Mouse (Mus musculus): ENCODE measurements around the gene Ctrb1. TPM values are rescaled to one million over a fixed set of nuclear protein-coding genes. Genes with fewer than 3 reads are reported as not detected.
A peak's percentile ranks its signal among the peaks of the same experiment; 100 is the strongest.

Gene Ctrb1
- not detected in 2 replicates for polyA plus RNA-seq (2015; fragmentation: Nextera tagmentation; extraction: Ambion mirVana)

DNA sequence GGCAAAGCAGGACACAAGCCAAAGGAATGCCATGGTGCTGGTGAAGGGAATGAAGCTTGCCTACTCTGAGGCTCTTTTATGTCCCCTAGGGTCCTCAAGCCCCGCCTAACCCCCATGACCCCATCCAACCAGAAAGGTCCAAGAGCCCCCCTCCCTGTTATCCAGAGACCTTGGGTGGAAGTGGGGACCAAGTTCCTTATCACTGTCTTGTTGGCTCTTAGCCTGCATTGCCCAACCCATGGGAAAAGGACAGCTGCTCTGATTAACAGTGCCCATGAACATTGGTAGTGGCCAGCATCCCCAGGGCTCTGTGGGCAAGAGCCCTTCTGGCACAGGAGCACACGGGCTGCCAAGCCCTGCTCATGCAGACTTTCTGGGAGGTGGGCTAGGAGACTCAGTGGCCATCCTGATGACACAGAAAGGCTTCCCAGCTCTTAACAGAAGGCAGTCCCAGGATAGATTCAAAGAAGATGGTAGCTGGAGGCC is at the start of gene Ctrb1:
Ctrb1 (minus strand) TSS at position 51 of the 486 bp plus-strand sequence.
- H3K4me2 ChIP-seq (replicated peaks): no peak within 1 kb of the TSS
- no peaks in the 10 kb centered on the region for H3K36me3 ChIP-seq
- H3K9me3 ChIP-seq: no peaks in the 10 kb centered on the region
- WGBS: 90% methylated on average over 2 of the region's 2 CpGs
- no peak within 1 kb of the TSS for H3K4me3 ChIP-seq
- H3K4me1 ChIP-seq: no peaks in the 10 kb centered on the region
- H3K9ac ChIP-seq (replicated peaks): no peak within 1 kb of the TSS
- no peaks in the 10 kb centered on the region for H3K27me3 ChIP-seq
- no peak for ATAC-seq (replicated peaks)
- no peak within 1 kb of the TSS for H3K27ac ChIP-seq (replicated peaks)

DNA sequence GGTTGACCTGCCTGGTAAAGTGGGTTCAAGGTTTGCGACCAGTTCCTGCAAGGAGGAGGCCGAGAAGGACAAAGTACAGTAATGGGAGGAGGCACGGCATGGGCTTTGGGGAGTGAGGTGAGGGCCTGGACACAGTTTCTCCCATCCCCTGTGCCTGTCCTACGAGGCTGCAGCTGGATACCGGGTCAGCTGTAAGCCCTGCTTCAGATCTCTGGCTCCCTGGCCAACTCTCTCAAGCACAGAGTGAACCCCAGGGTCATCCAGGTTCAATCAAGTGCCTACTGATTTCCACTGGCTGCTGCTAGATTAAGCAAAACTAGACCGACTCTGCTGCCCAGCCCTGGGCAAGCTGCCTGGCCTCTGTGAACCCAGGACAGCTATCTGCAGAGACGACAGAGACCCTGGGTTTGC is 49.5 kb upstream of the Ctrb1 start:
- Histone ChIP-seq H3K4me2 (replicated peaks) (0 out of 2 replicates have a peak overlapping the region, but pooled peaks have one; percentile 5), H3K36me3 (no peaks in the 10 kb centered on the region), H3K9me3 (no peaks in the 10 kb centered on the region), H3K27ac (replicated peaks) (no peak overlapping the region), H3K27me3 (no peaks in the 10 kb centered on the region), H3K4me3 (no peak overlapping the region), H3K4me1 (peaks cover 83% of the 10 kb centered on the region), H3K9ac (replicated peaks) (0 out of 2 replicates have a peak overlapping the region, but pooled peaks have one; percentile 20)
- no peak for ATAC-seq (replicated peaks)
- 76% methylated on average over 7 of the region's 7 CpGs for WGBS

GRCm38 (mm10) chr8:111739604-111740003 is 48.8 kb upstream of the Ctrb1 start:
- Histone ChIP-seq H3K9ac (replicated peaks) (0 out of 2 replicates have a peak overlapping the region, but pooled peaks have one; percentile 5), H3K4me2 (replicated peaks) (0 out of 2 replicates have a peak overlapping the region, but pooled peaks have one; percentile 5), H3K4me3 (no peak overlapping the region), H3K4me1 (peaks cover 84% of the 10 kb centered on the region), H3K27me3 (no peaks in the 10 kb centered on the region), H3K9me3 (no peaks in the 10 kb centered on the region), H3K36me3 (no peaks in the 10 kb centered on the region), H3K27ac (replicated peaks) (no peak overlapping the region)
- 55% methylated on average over 7 of the region's 7 CpGs for WGBS
- ATAC-seq (replicated peaks): no peak

DNA sequence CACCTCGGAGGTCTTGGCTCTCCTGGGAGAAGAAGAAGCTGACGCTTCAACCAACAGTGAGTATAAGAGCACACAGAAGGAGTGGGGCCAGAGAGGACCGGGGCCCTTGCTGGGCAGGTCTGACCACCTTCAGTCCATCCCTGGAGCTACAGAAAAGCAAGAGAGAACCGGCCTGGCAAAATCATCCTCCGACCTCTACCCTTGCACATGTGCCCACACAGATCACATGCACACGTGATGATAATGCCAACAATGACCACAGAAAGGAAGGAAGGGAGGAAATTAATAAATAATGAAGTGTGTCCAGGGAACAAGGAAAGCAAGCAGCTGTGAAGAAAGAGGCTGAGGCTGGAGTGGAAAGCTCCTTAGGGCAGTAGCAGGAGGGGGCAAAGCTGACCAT is 48.1 kb upstream of the Ctrb1 start:
- 84% methylated on average over 6 of the region's 6 CpGs for WGBS
- H3K36me3 ChIP-seq: no peaks in the 10 kb centered on the region
- no peak overlapping the region for H3K27ac ChIP-seq (replicated peaks)
- no peak for ATAC-seq (replicated peaks)
- H3K9ac ChIP-seq (replicated peaks): 0 out of 2 replicates have a peak overlapping the region, but pooled peaks have one; percentile 5
- H3K4me1 ChIP-seq: peaks cover 84% of the 10 kb centered on the region
- no peaks in the 10 kb centered on the region for H3K27me3 ChIP-seq
- H3K4me2 ChIP-seq (replicated peaks): no peak overlapping the region
- H3K9me3 ChIP-seq: no peaks in the 10 kb centered on the region
- no peak overlapping the region for H3K4me3 ChIP-seq

GRCm38 (mm10) chr8:111736321-111736720 is 45.5 kb upstream of the Ctrb1 start:
- Histone ChIP-seq H3K27me3 (no peaks in the 10 kb centered on the region), H3K9ac (replicated peaks) (no peak overlapping the region), H3K9me3 (no peaks in the 10 kb centered on the region), H3K4me2 (replicated peaks) (no peak overlapping the region), H3K4me1 (peaks cover 90% of the 10 kb centered on the region), H3K4me3 (no peak overlapping the region), H3K27ac (replicated peaks) (peak overlapping the region; percentile 48), H3K36me3 (no peaks in the 10 kb centered on the region)
- 33% methylated on average over 7 of the region's 7 CpGs for WGBS
- ATAC-seq (replicated peaks): peak; percentile 17; the same call in 1 of the 2 replicates

GRCm38 (mm10) chr8:111735791-111736190 is 45.0 kb upstream of the Ctrb1 start:
- Histone ChIP-seq H3K4me1 (peaks cover 90% of the 10 kb centered on the region), H3K27me3 (no peaks in the 10 kb centered on the region), H3K36me3 (no peaks in the 10 kb centered on the region), H3K27ac (replicated peaks) (peak overlapping the region; percentile 48), H3K4me3 (no peak overlapping the region), H3K9ac (replicated peaks) (0 out of 2 replicates have a peak overlapping the region, but pooled peaks have one; percentile 6), H3K9me3 (no peaks in the 10 kb centered on the region), H3K4me2 (replicated peaks) (no peak overlapping the region)
- ATAC-seq (replicated peaks): no peak
- 77% methylated on average over 4 of the region's 4 CpGs for WGBS

DNA sequence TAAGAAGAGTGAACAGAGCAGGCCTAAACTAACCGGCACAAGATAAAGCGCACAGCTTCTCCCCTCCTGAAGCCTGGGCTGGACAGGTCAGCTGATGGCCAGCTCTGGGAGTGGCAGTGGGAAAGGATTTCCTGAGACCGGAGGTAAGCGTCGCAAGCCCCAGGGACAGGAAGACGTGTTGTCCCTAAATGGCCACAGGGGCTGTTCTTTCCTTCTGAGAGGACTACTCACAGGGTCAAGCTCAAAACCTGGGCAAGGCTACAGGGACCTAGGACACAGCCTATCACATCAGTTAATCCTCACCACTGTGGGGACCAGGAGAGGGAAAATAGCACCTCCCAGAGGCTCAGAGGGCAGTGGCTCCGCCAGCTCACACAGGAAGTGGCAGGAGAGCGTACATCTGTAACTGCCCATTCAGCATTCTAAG is 44.5 kb upstream of the Ctrb1 start:
- 0 out of 2 replicates have a peak overlapping the region, but pooled peaks have one; percentile 6 for H3K9ac ChIP-seq (replicated peaks)
- H3K27ac ChIP-seq (replicated peaks): peak overlapping the region; percentile 39
- H3K9me3 ChIP-seq: no peaks in the 10 kb centered on the region
- H3K4me2 ChIP-seq (replicated peaks): no peak overlapping the region
- 64% methylated on average over 8 of the region's 8 CpGs for WGBS
- H3K27me3 ChIP-seq: no peaks in the 10 kb centered on the region
- H3K4me3 ChIP-seq: no peak overlapping the region
- H3K36me3 ChIP-seq: no peaks in the 10 kb centered on the region
- ATAC-seq (replicated peaks): no peak
- H3K4me1 ChIP-seq: peaks cover 90% of the 10 kb centered on the region

- 45% methylated on average over 6 of the region's 6 CpGs for whole genome bisulfite sequencing
- no peaks in the 10 kb centered on the region for H3K36me3 ChIP-seq
- no peak overlapping the region for H3K9ac ChIP-seq (replicated peaks)
- no peak overlapping the region; the same call in 1 of the 2 replicates for H3K27ac ChIP-seq (replicated peaks)
- no peaks in the 10 kb centered on the region for H3K9me3 ChIP-seq
- no peak for ATAC-seq (replicated peaks)
- H3K27me3 ChIP-seq: no peaks in the 10 kb centered on the region
- no peak overlapping the region for H3K4me3 ChIP-seq
- peaks cover 90% of the 10 kb centered on the region for H3K4me1 ChIP-seq
- H3K4me2 ChIP-seq (replicated peaks): no peak overlapping the region
Measured at GRCm38 (mm10) chr8:111734244-111734960, 43.6 kb upstream of the Ctrb1 start.

DNA sequence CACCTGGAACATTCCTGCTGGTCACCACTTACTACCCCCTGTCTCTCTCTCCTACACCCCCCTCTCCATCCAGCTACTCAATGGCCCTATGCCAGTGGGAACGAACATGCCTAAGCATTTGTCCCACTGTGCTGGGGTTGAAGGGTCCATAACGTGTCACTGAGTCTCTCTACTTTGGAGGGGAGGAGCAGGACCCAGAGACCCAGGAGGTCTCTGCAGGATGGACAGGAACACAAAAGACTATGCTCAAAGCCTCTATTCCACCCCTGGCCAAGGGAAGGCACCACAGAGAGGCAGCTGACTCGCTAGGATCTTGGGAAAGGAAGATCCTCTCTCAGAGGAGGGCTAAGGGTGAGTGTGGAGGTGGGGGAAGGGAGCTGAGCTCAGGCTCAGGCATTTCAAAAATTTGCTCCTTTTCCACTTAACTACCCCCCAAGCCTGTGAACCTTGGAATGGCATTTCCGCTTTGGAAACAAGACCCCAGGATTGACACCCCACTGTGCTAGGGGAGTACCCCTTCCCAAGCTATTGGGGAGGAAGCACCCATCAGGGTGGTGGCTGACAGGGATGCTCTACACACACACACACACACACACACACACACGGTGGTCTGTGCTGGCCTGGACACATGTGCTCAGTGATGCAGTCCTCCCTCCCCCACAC is 42.9 kb upstream of the Ctrb1 start:
- peaks cover 87% of the 10 kb centered on the region for H3K4me1 ChIP-seq
- no peak overlapping the region for H3K9ac ChIP-seq (replicated peaks)
- no peaks in the 10 kb centered on the region for H3K27me3 ChIP-seq
- no peaks in the 10 kb centered on the region for H3K9me3 ChIP-seq
- no peak overlapping the region for H3K4me3 ChIP-seq
- no peaks in the 10 kb centered on the region for H3K36me3 ChIP-seq
- 13% methylated on average over 5 of the region's 5 CpGs for WGBS
- ATAC-seq (replicated peaks): no peak
- no peak overlapping the region for H3K4me2 ChIP-seq (replicated peaks)
- no peak overlapping the region for H3K27ac ChIP-seq (replicated peaks)

- peak overlapping the region; percentile 74 for H3K27ac ChIP-seq (replicated peaks)
- peaks cover 85% of the 10 kb centered on the region for H3K4me1 ChIP-seq
- ATAC-seq (replicated peaks): no peak
- 29% methylated on average over 10 of the region's 10 CpGs for WGBS
- no peaks in the 10 kb centered on the region for H3K9me3 ChIP-seq
- H3K27me3 ChIP-seq: no peaks in the 10 kb centered on the region
- H3K4me2 ChIP-seq (replicated peaks): peak overlapping the region; percentile 72
- H3K36me3 ChIP-seq: no peaks in the 10 kb centered on the region
- peak overlapping the region; percentile 61 for H3K4me3 ChIP-seq
- H3K9ac ChIP-seq (replicated peaks): peak overlapping the region; percentile 67
Measured at GRCm38 (mm10) chr8:111732406-111733085, 41.7 kb upstream of the Ctrb1 start.

DNA sequence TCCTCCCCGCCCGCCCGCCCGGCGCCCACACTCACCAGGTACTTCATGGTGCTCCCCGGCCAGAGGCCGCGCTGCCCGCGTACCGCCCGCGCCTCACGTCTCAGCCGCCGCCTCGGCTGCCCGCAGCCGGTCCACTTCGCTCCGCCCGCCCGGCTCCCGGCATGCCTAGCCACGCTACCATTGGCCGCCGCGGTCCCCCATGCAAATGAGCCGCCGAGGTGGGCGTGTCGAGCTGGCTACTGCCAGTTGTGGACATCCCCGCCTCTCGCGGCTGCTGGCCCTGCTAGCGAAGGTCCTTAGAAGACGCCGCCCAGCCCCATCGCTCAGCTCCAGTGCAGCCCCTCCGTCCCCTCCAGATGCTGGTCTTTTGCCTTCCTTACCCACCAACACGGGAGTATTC is 41.2 kb upstream of the Ctrb1 start:
- ATAC-seq (replicated peaks): peak; percentile 95
- Histone ChIP-seq H3K4me2 (replicated peaks) (peak overlapping the region; percentile 72), H3K36me3 (no peaks in the 10 kb centered on the region), H3K27me3 (no peaks in the 10 kb centered on the region), H3K4me3 (peak overlapping the region; percentile 61), H3K9ac (replicated peaks) (peak overlapping the region; percentile 67), H3K27ac (replicated peaks) (peak overlapping the region; percentile 74), H3K9me3 (no peaks in the 10 kb centered on the region), H3K4me1 (peaks cover 84% of the 10 kb centered on the region)
- 0% methylated on average over 35 of the region's 41 CpGs for WGBS

Measured in forebrain, embryonic 15.5 days (tissue).